Mouse (Mus musculus) lung, postnatal 36 days (tissue): ENCODE results near the gene Kcnj9.

Experiments
- DNase-seq: peaks from one replicate; pipeline ENCODE4 v3.0.0; 2022; ENCODE audit warnings: mixed read lengths

Gene Kcnj9

GRCm38 (mm10) chr1:172332925-172333324, 3.8 kb upstream of the Kcnj9 start:
- no peak for DNase-seq

- DNase-seq = no peak
Observed at GRCm38 (mm10) chr1:172331422-172331947, 2.4 kb upstream of the Kcnj9 start.

GRCm38 (mm10) chr1:172329616-172330015, 498 bp upstream of the Kcnj9 start:
- no peak for DNase-seq

- no peak for DNase-seq
Observed at GRCm38 (mm10) chr1:172328461-172328860, 657 bp downstream of the Kcnj9 start.

GRCm38 (mm10) chr1:172328041-172328440, 1.1 kb downstream of the Kcnj9 start:
- DNase-seq = no peak

GRCm38 (mm10) chr1:172327206-172328001, 1.7 kb downstream of the Kcnj9 start:
- DNase-seq = no peak

- no peak for DNase-seq
Observed at GRCm38 (mm10) chr1:172326684-172327083, 2.4 kb downstream of the Kcnj9 start.

- peak; percentile 85 for DNase-seq
Observed at GRCm38 (mm10) chr1:172325680-172326535, 3.2 kb downstream of the Kcnj9 start.

GRCm38 (mm10) chr1:172324725-172325124, 4.4 kb downstream of the Kcnj9 start:
- DNase-seq = peak; percentile 88

- no peak for DNase-seq
Observed at GRCm38 (mm10) chr1:172323801-172324359, 5.2 kb downstream of the Kcnj9 start.

GRCm38 (mm10) chr1:172323298-172323697, 5.8 kb downstream of the Kcnj9 start:
- DNase-seq = no peak

GRCm38 (mm10) chr1:172322725-172323124, 6.4 kb downstream of the Kcnj9 start:
- no peak for DNase-seq

GRCm38 (mm10) chr1:172319921-172320411, 9.2 kb downstream of the Kcnj9 start:
- DNase-seq = no peak

GRCm38 (mm10) chr1:172319346-172319745, 9.8 kb downstream of the Kcnj9 start:
- DNase-seq = no peak

GRCm38 (mm10) chr1:172318424-172319035, 10.6 kb downstream of the Kcnj9 start:
- DNase-seq = no peak

GRCm38 (mm10) chr1:172317946-172318345, 11.2 kb downstream of the Kcnj9 start:
- DNase-seq = no peak

GRCm38 (mm10) chr1:172317431-172317830, 11.7 kb downstream of the Kcnj9 start:
- DNase-seq = no peak

- no peak for DNase-seq
Observed at GRCm38 (mm10) chr1:172314911-172315310, 14.2 kb downstream of the Kcnj9 start.

GRCm38 (mm10) chr1:172313613-172314411, 15.3 kb downstream of the Kcnj9 start:
- no peak for DNase-seq

GRCm38 (mm10) chr1:172312768-172313561, 16.2 kb downstream of the Kcnj9 start:
- DNase-seq = no peak
